Mouse (Mus musculus) testis, adult 2 months (tissue): ENCODE data around the gene Tmem214. TPM values are rescaled to one million over a fixed set of nuclear protein-coding genes. Genes with fewer than 3 reads are reported as not detected.
A peak's percentile ranks its signal among the peaks of the same experiment; 100 is the strongest.

ENCODE experiments used
- H3K27ac ChIP-seq: fragments of 200-500 bp; 2 replicates; pipeline ENCODE4 v1.5.1; 2012; ENCODE audit warnings: low read depth, low read length; ENCODE audit not compliant: control insufficient read depth, insufficient read depth
- H3K27me3 ChIP-seq: fragments of 200-500 bp; 2 replicates; pipeline ENCODE4 v1.6.1; 2012; ENCODE audit warnings: mild to moderate bottlenecking, low read length, moderate library complexity; ENCODE audit not compliant: control insufficient read depth, insufficient read depth
- H3K36me3 ChIP-seq: fragments of 200-500 bp; 2 replicates; pipeline ENCODE4 v1.6.1; 2012; ENCODE audit warnings: mild to moderate bottlenecking, low read length; ENCODE audit not compliant: control insufficient read depth, insufficient read depth
- H3K4me1 ChIP-seq: fragments of 200-500 bp; 2 replicates; pipeline ENCODE4 v1.6.1; 2012; ENCODE audit warnings: low read length; ENCODE audit not compliant: control insufficient read depth, insufficient read depth
- H3K4me3 ChIP-seq: fragments of 200-500 bp; 2 replicates; pipeline ENCODE4 v1.5.1; 2012; ENCODE audit warnings: low read depth, mild to moderate bottlenecking, low read length, moderate library complexity, mixed read lengths; ENCODE audit not compliant: control insufficient read depth
- CTCF ChIP-seq: fragments of 200-500 bp; IDR thresholded peaks from 2 replicates; pipeline ENCODE4 v1.5.1; 2012; ENCODE audit warnings: low read depth, mild to moderate bottlenecking, inconsistent platforms, low read length, moderate library complexity; ENCODE audit not compliant: control insufficient read depth, insufficient read depth, insufficient replicate concordance
- POLR2A ChIP-seq: fragments of 200-500 bp; IDR thresholded peaks from 2 replicates; pipeline ENCODE4 v1.6.1; 2012; ENCODE audit warnings: low read depth, mild to moderate bottlenecking, inconsistent platforms, low read length, moderate library complexity; ENCODE audit not compliant: control insufficient read depth
- polyA plus RNA-seq: library from polyadenylated mRNA; depleted of rRNA; stranded (reverse); fragments of >200 nt; gene quantifications from 2 replicates; pipeline ENCODE4 v1.2.3, GENCODE M21; 2012

Gene Tmem214
- polyA plus RNA-seq, 1 experiment: 126 TPM

DNA sequence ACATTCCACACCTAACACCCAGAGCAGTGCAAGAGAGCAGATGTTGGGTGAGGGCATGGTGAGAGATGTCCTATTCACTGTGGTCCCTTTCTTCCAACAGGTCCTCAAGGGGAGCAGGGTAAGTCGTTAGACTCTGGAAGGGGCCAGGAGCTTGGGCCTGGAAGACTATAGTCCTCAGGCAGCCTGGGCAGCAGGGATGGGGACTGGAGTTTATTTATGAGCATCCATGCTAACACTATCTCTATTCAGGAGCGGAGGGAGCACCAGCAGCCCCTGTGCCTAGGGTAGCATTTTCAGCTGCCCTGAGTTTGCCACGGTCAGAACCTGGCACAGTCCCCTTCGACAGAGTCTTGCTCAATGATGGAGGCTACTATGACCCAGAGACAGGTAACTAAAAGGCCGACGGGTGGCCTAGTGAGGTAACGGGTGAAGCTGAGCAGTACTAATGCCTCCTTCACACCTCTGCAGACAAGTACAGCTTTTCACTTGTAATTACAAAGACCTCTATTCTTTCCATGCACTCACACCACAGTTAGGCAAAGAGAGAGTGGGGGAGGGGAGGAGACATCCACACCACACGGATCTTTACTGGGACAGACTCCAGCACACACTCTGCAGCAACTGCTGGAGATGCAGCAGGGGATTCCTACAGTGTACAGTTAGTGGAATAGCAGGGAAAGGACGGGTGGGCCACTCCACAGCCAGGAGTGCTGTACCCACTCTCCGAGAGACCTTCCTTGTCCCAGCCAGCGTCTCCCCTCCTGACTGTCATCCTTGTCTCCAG is 52.2 kb downstream of the Tmem214 start:
- peaks cover 21% of the 10 kb centered on the region for H3K4me1 ChIP-seq
- no peaks in the 10 kb centered on the region for H3K27me3 ChIP-seq
- no peaks in the 10 kb centered on the region for H3K36me3 ChIP-seq
- no peak overlapping the region for H3K27ac ChIP-seq
- H3K4me3 ChIP-seq: peak overlapping the region; percentile 78
- no peak; the same call in 1 of the 2 replicates for TF ChIP-seq POLR2A

DNA sequence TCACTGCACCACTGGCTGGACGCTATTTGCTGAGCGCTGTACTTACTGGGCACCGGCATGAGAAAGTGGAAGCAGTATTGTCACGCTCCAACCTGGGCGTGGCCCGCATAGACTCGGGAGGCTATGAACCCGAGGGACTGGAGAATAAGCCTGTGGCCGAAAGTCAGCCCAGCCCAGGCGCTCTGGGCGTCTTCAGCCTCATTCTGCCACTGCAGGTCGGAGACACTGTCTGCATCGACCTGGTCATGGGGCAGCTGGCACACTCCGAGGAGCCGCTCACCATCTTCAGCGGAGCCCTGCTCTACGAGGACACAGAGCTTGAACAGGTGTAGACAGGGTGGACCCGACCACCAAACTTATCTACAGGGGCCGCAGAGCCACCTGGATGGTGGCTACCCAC is 52.8 kb downstream of the Tmem214 start:
- TF ChIP-seq CTCF (0 out of 2 replicates have a peak, but pooled peaks have one; percentile 23), POLR2A (0 out of 2 replicates have a peak, but pooled peaks have one; percentile 19)
- Histone ChIP-seq H3K4me1 (peaks cover 21% of the 10 kb centered on the region), H3K27me3 (no peaks in the 10 kb centered on the region), H3K27ac (no peak overlapping the region), H3K36me3 (no peaks in the 10 kb centered on the region), H3K4me3 (peak overlapping the region; percentile 78)

- Histone ChIP-seq H3K4me1 (peaks cover 21% of the 10 kb centered on the region), H3K4me3 (peak within 1 kb of the TSS; percentile 94), H3K27me3 (no peaks in the 10 kb centered on the region), H3K27ac (peak within 1 kb of the TSS; percentile 78), H3K36me3 (no peaks in the 10 kb centered on the region)
- TF ChIP-seq CTCF: peak; percentile 94
- TF ChIP-seq POLR2A: no peak; the same call in 1 of the 2 replicates
Observed at GRCm38 (mm10) chr5:30921256-30922033, 53.6 kb downstream of the Tmem214 start, which contains the start of gene Khk. TSS of gene Khk (plus strand) at chr5:30921431.

DNA sequence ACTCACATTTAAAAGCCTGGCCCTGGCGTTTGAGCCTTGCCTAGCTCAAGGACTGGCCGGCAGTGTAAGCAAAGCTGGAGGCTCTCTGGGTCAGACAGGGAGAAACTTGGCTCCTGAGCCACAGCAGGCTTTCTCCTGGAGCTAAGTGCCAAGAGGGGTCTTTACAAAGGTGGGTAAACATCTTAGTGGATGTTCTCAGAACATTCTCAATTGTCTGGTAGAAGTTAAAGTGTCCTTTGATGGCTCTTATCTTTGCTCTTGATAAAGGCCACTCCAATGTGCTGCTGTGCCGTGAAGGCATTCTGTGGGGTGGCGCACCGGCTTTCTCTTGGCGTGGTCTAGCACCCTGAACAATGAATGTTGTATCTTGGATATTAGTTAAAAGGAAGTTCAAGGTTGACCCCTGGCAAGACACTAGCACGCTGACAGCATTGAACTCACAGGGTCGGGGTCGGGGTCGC is 54.8 kb downstream of the Tmem214 start:
- Histone ChIP-seq H3K4me1 (peaks cover 21% of the 10 kb centered on the region), H3K4me3 (no peak overlapping the region), H3K27me3 (no peaks in the 10 kb centered on the region), H3K27ac (no peak overlapping the region), H3K36me3 (no peaks in the 10 kb centered on the region)
- TF ChIP-seq POLR2A (no peak), CTCF (no peak)

- H3K27ac ChIP-seq: no peak overlapping the region
- TF ChIP-seq POLR2A: no peak
- TF ChIP-seq CTCF: no peak
- H3K36me3 ChIP-seq: no peaks in the 10 kb centered on the region
- peaks cover 21% of the 10 kb centered on the region for H3K4me1 ChIP-seq
- H3K27me3 ChIP-seq: no peaks in the 10 kb centered on the region
- no peak overlapping the region for H3K4me3 ChIP-seq
Observed at GRCm38 (mm10) chr5:30923119-30923518, 55.3 kb downstream of the Tmem214 start.

- H3K4me1 ChIP-seq: peaks cover 21% of the 10 kb centered on the region
- no peak overlapping the region for H3K27ac ChIP-seq
- TF ChIP-seq CTCF: no peak
- TF ChIP-seq POLR2A: no peak
- no peaks in the 10 kb centered on the region for H3K27me3 ChIP-seq
- no peaks in the 10 kb centered on the region for H3K36me3 ChIP-seq
- H3K4me3 ChIP-seq: no peak overlapping the region
Observed at GRCm38 (mm10) chr5:30924614-30925013, 56.8 kb downstream of the Tmem214 start.

DNA sequence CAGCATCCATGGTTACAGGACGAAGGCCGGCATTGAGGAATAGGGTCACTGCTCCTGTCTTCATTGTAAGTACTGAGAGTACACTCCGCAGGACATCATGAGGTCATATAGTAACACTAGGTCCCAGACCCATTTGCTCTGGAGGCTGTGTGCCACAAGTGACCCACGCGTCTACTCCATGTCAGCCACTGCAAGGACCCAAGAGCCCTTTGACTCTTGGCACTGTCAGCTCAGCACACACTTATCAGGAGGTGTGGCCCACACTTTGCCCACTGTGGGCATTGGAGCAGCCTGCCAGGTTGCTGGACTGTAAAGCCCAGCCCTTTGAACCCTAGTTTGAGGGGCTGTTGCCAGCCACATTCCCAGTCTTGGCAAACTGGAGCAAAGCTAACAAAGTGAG is 57.4 kb downstream of the Tmem214 start:
- Histone ChIP-seq H3K4me1 (peaks cover 20% of the 10 kb centered on the region), H3K4me3 (no peak overlapping the region), H3K27ac (no peak overlapping the region), H3K36me3 (no peaks in the 10 kb centered on the region), H3K27me3 (no peaks in the 10 kb centered on the region)
- TF ChIP-seq CTCF (no peak), POLR2A (no peak)
